Mouse (Mus musculus) heart, adult 2 months (tissue): Measurements from ENCODE around the gene Rufy2.

ENCODE experiments used
- CTCF ChIP-seq: fragments of 200-600 bp; IDR thresholded peaks from 2 replicates; pipeline ENCODE4 v1.8.1; 2022; ENCODE audit warnings: antibody characterized with exemption, mild to moderate bottlenecking, moderate library complexity
- EP300 ChIP-seq: fragments of 200-500 bp; IDR thresholded peaks from 2 replicates; pipeline ENCODE4 v1.6.1; 2011; ENCODE audit warnings: low read depth, low read length, control low read depth; ENCODE audit not compliant: insufficient read depth
- POLR2A ChIP-seq: fragments of 200-500 bp; IDR thresholded peaks from 2 replicates; pipeline ENCODE4 v1.6.1; 2011; ENCODE audit warnings: mild to moderate bottlenecking, low read depth, low read length, control low read depth; ENCODE audit not compliant: insufficient read depth

DNA sequence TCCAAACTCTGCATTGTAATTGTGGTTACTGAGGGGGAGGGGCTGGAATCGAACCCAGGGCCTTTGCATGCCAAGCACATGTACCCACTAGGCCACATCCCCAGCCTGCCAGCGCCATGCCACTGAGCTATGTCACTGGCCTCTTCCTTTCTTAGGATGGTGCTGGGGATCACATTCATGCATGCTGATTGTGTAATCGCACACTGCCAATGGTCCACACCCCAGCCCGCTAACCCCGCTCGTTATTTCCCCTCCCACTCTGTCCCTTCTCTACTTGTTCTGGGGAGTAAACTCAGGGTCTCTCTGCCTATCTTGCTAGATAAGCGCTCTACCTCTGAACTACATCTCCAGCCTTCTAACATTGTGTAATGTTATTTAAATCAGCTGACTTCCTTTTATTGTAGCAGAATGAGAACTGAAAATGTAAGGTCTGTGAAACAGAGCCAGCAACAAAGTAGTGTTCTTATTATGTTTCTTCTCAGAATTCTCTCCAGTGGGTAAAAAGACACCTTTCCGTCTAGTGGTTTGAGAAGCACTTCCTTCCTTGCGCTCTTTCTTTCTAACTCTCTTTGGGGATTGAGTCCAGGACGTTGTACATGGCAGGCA is 34.9 kb upstream of the Rufy2 start:
- TF ChIP-seq CTCF (no peak), POLR2A (no peak), EP300 (no peak)
